Mouse (Mus musculus) thymus, adult 2 months (tissue): Measurements from ENCODE around the gene March10.

Experiments used
- CTCF ChIP-seq: fragments of 200-500 bp; IDR thresholded peaks from 2 replicates; pipeline ENCODE4 v1.5.1; 2012; ENCODE audit warnings: mild to moderate bottlenecking, control low read depth, low read length, moderate library complexity, borderline replicate concordance; ENCODE audit not compliant: control insufficient read depth, poor library complexity, insufficient read depth; ENCODE audit errors: extremely low read depth
- POLR2A ChIP-seq: fragments of 200-500 bp; IDR thresholded peaks from 2 replicates; pipeline ENCODE4 v1.6.1; 2012; ENCODE audit warnings: mild to moderate bottlenecking, low read length, control low read depth, moderate library complexity; ENCODE audit not compliant: control insufficient read depth, poor library complexity, insufficient read depth; ENCODE audit errors: extremely low read depth

DNA sequence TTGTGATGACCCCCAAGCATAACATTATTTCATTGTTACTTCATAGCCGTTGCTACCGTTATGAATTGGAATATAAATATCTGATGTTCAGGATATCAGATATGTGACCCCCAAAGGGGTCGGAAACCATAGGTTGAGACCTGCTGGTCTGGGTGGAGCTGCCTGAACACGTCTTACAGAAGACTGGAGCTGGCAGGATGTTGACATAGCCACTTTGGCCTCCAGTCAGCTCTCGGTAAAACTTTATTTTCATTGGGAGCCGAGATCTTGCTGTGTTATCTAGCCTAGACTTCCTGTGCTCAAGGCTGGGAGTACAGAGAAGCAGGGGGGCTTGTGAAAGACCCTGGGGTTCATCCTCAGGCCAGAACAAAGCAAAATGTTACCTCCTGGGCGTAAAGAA is 100.2 kb downstream of the March10 start:
- TF ChIP-seq CTCF (no peak), POLR2A (no peak)
